Mouse (Mus musculus) stomach, postnatal 0 days (tissue): ENCODE measurements around the gene Olfr1220. TPM values are rescaled to one million over a fixed set of nuclear protein-coding genes. Genes with fewer than 3 reads are reported as not detected.

Experiments used
- ATAC-seq: fragments of 200-750 bp; cut with Nextera tagmentation; 2 replicates; pipeline ENCODE4 v1.8.0; 2017; ENCODE audit not compliant: low FRiP score, low TSS enrichment
- DNase-seq: peaks from one replicate; pipeline ENCODE4 v3.0.0-alpha.2; 2016; ENCODE audit warnings: low spot score
- H3K27ac ChIP-seq: fragments of 300-500 bp; sonication (generic); replicated peaks from 2 replicates; pipeline ENCODE4 v1.5.1; 2014; ENCODE audit warnings: mild to moderate bottlenecking, control low read depth
- H3K27me3 ChIP-seq: fragments of 300-500 bp; sonication (generic); 2 replicates; pipeline ENCODE4 v1.6.1; 2014; ENCODE audit warnings: low read length; ENCODE audit not compliant: control insufficient read depth, insufficient read depth
- H3K36me3 ChIP-seq: fragments of 300-500 bp; sonication (generic); 2 replicates; pipeline ENCODE4 v1.6.1; 2014; ENCODE audit warnings: low read length, mixed read lengths; ENCODE audit not compliant: control insufficient read depth, insufficient read depth
- H3K4me1 ChIP-seq: fragments of 300-500 bp; sonication (generic); replicated peaks from 2 replicates; pipeline ENCODE4 v1.6.1; 2014; ENCODE audit warnings: antibody characterized with exemption; ENCODE audit not compliant: control insufficient read depth, insufficient read depth
- H3K4me2 ChIP-seq: fragments of 300-500 bp; sonication (generic); replicated peaks from 2 replicates; pipeline ENCODE4 v1.6.1; 2014; ENCODE audit warnings: low read depth, mild to moderate bottlenecking, control low read depth, moderate library complexity
- H3K4me3 ChIP-seq: fragments of 300-500 bp; sonication (generic); 2 replicates; pipeline ENCODE4 v1.5.1; 2014; ENCODE audit warnings: low read depth, low read length, control low read depth
- H3K9ac ChIP-seq: fragments of 300-500 bp; sonication (generic); 2 replicates; pipeline ENCODE4 v1.6.1; 2014; ENCODE audit warnings: mild to moderate bottlenecking, low read length, control low read depth, mixed read lengths
- H3K9me3 ChIP-seq: fragments of 300-500 bp; sonication (generic); 2 replicates; pipeline ENCODE4 v1.6.1; 2016; ENCODE audit warnings: low read length; ENCODE audit not compliant: control insufficient read depth
- CTCF ChIP-seq: IDR thresholded peaks from 2 replicates; pipeline ENCODE4 v1.5.1; 2016; ENCODE audit warnings: antibody characterized with exemption, low read depth, mild to moderate bottlenecking, moderate library complexity
- EP300 ChIP-seq: optimal IDR thresholded peaks from 2 replicates; pipeline ENCODE3; 2016; ENCODE audit warnings: antibody characterized with exemption
- WGBS: fragments of 180-500 bp; shearing (Covaris S2); extraction: QIAGEN DNeasy Blood & Tissue Kit; methylation state at CpG from one replicate; pipeline ENCODE4 v1.1.7; 2014; 5-methylcytosine and 5-hydroxymethylcytosine counted together
- polyA plus RNA-seq: library from polyadenylated mRNA; unstranded; fragments of >200 nt; fragmentation: Nextera tagmentation; extraction: Ambion mirVana; gene quantifications from 2 replicates; pipeline ENCODE4 v1.2.1, GENCODE M21; 2015

Olfr1220 gene
- polyA plus RNA-seq, result not detected in 2 replicates

- DNase-seq (no peak), ATAC-seq (no peak)
- Histone ChIP-seq H3K27ac (no peak within 1 kb of the TSS), H3K4me3 (no peak within 1 kb of the TSS), H3K4me2 (no peak within 1 kb of the TSS), H3K27me3 (no peaks in the 10 kb centered on the region), H3K4me1 (no peaks in the 10 kb centered on the region), H3K36me3 (no peaks in the 10 kb centered on the region), H3K9ac (no peak within 1 kb of the TSS), H3K9me3 (no peaks in the 10 kb centered on the region)
- no peak for TF ChIP-seq EP300
- TF ChIP-seq CTCF, result no peak
- WGBS, result 69% methylated on average over 3 of the region's 3 CpGs
These were observed at the start of gene Olfr1220 for GRCm38 (mm10) chr2:89106735-89107134. TSS of gene Olfr1220 (minus strand) at chr2:89106835.

- Histone ChIP-seq H3K9me3 (no peaks in the 10 kb centered on the region), H3K27ac (no peak within 1 kb of the TSS), H3K4me2 (no peak within 1 kb of the TSS), H3K4me1 (no peaks in the 10 kb centered on the region), H3K36me3 (no peaks in the 10 kb centered on the region), H3K27me3 (no peaks in the 10 kb centered on the region), H3K9ac (no peak within 1 kb of the TSS), H3K4me3 (no peak within 1 kb of the TSS)
- WGBS, result 54% methylated on average over 1 of the region's 1 CpGs
- TF ChIP-seq CTCF (no peak), EP300 (no peak)
- no peak for ATAC-seq
- no peak for DNase-seq
These were observed 44.8 kb upstream of the Olfr1220 start, which contains the start of gene Olfr1223 for GRCm38 (mm10) chr2:89151460-89151859. TSS of gene Olfr1223 (minus strand) at chr2:89151560.

- TF ChIP-seq CTCF (no peak), EP300 (no peak)
These were observed 26.3 kb upstream of the Olfr1220 start, which contains the start of gene Olfr1222 for GRCm38 (mm10) chr2:89132954-89133353. TSS of gene Olfr1222 (minus strand) at chr2:89133054.

GRCm38 (mm10) chr2:89117183-89117582 lies 10.5 kb upstream of the Olfr1220 start, which contains the start of gene Olfr1221:
TSS of gene Olfr1221 (minus strand) at chr2:89117283.
- Histone ChIP-seq H3K4me1 (no peaks in the 10 kb centered on the region), H3K4me3 (no peak within 1 kb of the TSS), H3K27ac (no peak within 1 kb of the TSS), H3K9me3 (no peaks in the 10 kb centered on the region), H3K27me3 (no peaks in the 10 kb centered on the region), H3K36me3 (no peaks in the 10 kb centered on the region), H3K4me2 (no peak within 1 kb of the TSS), H3K9ac (no peak within 1 kb of the TSS)
- TF ChIP-seq CTCF (no peak), EP300 (no peak)
- no peak for DNase-seq
- ATAC-seq, result no peak
- WGBS, result 77% methylated on average over 2 of the region's 2 CpGs

More at GRCm38 (mm10) chr2:89132954-89133353, 26.3 kb upstream of the Olfr1220 start, which contains the start of gene Olfr1222:
- H3K36me3 ChIP-seq, result no peaks in the 10 kb centered on the region
- no peaks in the 10 kb centered on the region for H3K4me1 ChIP-seq
- 60% methylated on average over 3 of the region's 3 CpGs for WGBS
- H3K4me2 ChIP-seq, result no peak within 1 kb of the TSS
- ATAC-seq, result no peak
- no peak for DNase-seq
- no peak within 1 kb of the TSS for H3K27ac ChIP-seq
- H3K9ac ChIP-seq, result no peak within 1 kb of the TSS
- no peaks in the 10 kb centered on the region for H3K9me3 ChIP-seq
- no peaks in the 10 kb centered on the region for H3K27me3 ChIP-seq
- H3K4me3 ChIP-seq, result no peak within 1 kb of the TSS

GRCm38 (mm10) chr2:89105651-89106050 lies 984 bp downstream of the Olfr1220 start:
- ATAC-seq, result no peak
- Histone ChIP-seq H3K4me1 (no peaks in the 10 kb centered on the region), H3K9ac (no peak overlapping the region), H3K4me3 (no peak overlapping the region), H3K9me3 (no peaks in the 10 kb centered on the region), H3K27ac (no peak overlapping the region), H3K27me3 (no peaks in the 10 kb centered on the region), H3K36me3 (no peaks in the 10 kb centered on the region), H3K4me2 (no peak overlapping the region)
- TF ChIP-seq CTCF, result no peak
- no peak for TF ChIP-seq EP300
- no peak for DNase-seq

GRCm38 (mm10) chr2:89093848-89094247 lies 12.8 kb downstream of the Olfr1220 start:
- 94% methylated on average over 1 of the region's 1 CpGs for WGBS

More at GRCm38 (mm10) chr2:89093848-89094247, 12.8 kb downstream of the Olfr1220 start:
- DNase-seq, result no peak
- Histone ChIP-seq H3K4me3 (no peak overlapping the region), H3K36me3 (no peaks in the 10 kb centered on the region), H3K27ac (no peak overlapping the region), H3K4me2 (no peak overlapping the region), H3K9ac (no peak overlapping the region), H3K4me1 (no peaks in the 10 kb centered on the region), H3K27me3 (no peaks in the 10 kb centered on the region), H3K9me3 (no peaks in the 10 kb centered on the region)
- no peak for ATAC-seq
- TF ChIP-seq CTCF, result no peak
- no peak for TF ChIP-seq EP300
